Mouse (Mus musculus): ENCODE results near the gene Lcmt2. TPM values are rescaled to one million over a fixed set of nuclear protein-coding genes. Genes with fewer than 3 reads are reported as not detected.
A peak's percentile ranks its signal among the peaks of the same experiment; 100 is the strongest.

Gene Lcmt2
- polyA plus RNA-seq, 1 experiment from 2014 or later: 25.7 TPM

DNA sequence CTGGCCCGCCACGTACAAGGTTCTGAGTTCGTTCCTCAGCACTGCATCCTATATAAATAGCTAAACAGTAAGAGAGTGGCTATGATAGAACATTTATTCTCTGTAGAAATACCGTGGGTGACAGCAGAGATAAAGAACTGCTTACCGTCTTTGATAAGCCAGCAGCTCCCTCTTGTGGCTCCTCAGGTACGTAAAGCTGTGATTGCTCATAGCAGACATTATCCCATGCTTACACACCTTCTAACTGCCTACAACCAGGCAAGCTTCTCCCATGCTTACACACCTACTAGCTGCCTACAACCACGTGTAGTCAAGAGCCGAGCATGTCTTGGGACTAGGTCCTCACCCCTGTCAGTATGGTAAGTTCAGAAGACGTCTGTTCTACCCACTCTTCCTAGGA, 38.4 kb downstream of the Lcmt2 start:
- no peak overlapping the region for H3K4me3 ChIP-seq
- H3K9me3 ChIP-seq: no peaks in the 10 kb centered on the region
- no peaks in the 10 kb centered on the region for H3K4me1 ChIP-seq
- no peaks in the 10 kb centered on the region for H3K27me3 ChIP-seq
- no peak overlapping the region for H3K4me2 ChIP-seq (replicated peaks)
- no peak overlapping the region for H3K27ac ChIP-seq (replicated peaks)
- no peaks in the 10 kb centered on the region for H3K36me3 ChIP-seq
- no peak overlapping the region for H3K9ac ChIP-seq (replicated peaks)
- 0 out of 2 replicates have a peak, but pooled peaks have one; percentile 29 for ATAC-seq (replicated peaks)
- WGBS: 20% methylated on average over 9 of the region's 9 CpGs

DNA sequence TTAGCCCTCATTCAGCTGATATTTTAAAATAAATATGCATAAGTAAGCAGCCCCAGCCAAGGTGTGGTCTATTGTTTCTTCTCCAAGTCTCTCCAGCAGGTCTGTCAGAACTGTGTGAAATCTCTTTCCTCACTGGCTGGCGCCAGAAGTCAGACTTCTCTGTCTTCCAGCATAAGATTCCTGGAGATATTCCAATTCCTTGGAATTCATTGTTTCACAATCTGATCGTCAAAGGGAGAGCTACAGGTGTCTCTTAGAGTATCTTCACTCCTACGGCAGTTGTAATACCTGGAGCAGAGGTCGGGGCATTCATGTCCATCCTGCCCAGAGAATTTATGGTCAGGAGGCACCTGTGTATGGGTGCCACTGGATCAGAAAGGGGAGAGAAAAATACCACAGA, 50.7 kb downstream of the Lcmt2 start:
- no peak overlapping the region for H3K9ac ChIP-seq (replicated peaks)
- 76% methylated on average over 4 of the region's 4 CpGs for WGBS
- no peaks in the 10 kb centered on the region for H3K9me3 ChIP-seq
- no peak for ATAC-seq (replicated peaks)
- H3K27ac ChIP-seq (replicated peaks): no peak overlapping the region
- no peaks in the 10 kb centered on the region for H3K27me3 ChIP-seq
- H3K36me3 ChIP-seq: no peaks in the 10 kb centered on the region
- H3K4me1 ChIP-seq: no peaks in the 10 kb centered on the region
- no peak overlapping the region for H3K4me2 ChIP-seq (replicated peaks)
- H3K4me3 ChIP-seq: no peak overlapping the region

DNA sequence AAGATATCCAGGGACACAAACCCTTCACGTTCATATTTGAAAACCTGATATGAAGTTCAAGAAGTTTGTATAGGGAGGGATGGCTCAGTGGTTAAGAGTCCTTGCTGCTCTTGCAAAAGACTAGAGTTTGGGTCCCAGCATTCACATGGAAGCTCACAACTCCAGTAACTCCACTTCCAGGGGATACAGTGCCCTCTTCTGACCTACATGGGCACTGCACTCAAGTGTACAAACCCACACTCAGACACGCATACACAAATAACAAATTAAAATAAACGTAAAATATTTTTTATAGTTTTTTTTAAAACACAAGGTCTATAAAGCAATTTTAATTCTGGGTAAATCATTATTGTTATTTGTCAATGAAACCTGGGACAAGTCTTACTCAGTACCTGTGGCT, 51.9 kb downstream of the Lcmt2 start:
- no peaks in the 10 kb centered on the region for H3K4me1 ChIP-seq
- no peak for ATAC-seq (replicated peaks)

DNA sequence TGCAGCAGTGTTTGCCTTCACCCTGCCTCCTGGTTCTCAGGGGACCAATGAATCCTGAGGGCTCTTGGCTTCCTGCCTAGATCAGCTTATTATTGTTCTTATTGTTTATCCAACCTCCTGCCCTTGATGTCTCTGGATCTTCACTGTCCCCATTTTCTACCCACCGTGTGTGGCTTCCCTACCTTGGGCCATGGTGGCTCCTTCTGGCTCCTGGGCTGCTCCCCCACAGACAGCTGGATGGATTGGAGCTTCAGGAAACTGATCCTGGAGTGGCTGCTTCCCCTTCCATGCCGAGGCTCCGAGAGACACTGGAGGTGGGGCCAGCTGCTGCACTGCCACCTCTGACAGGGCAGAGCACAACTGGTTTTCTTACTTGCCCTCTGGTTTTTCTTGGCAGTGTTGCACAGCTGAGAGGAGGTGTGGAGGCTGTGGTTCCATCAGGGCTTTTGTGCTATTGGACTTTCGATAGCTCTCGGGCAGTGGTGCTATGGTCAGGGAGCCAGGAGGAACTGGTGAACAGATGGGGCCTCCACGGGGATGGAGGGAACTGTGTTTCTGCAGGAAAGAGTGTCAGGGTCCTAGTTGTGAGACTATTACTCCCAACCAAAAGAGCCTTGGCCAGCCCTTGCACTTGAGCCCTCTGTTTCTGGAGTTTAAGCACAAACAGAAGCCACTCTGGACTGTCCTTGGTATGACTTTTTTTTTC, 54.8 kb downstream of the Lcmt2 start, which contains the start of gene Tgm5:
Tgm5 (minus strand) TSS at position 362 of the 706 bp plus-strand sequence.
- H3K9me3 ChIP-seq: no peaks in the 10 kb centered on the region
- H3K4me1 ChIP-seq: no peaks in the 10 kb centered on the region
- H3K36me3 ChIP-seq: no peaks in the 10 kb centered on the region
- WGBS: 51% methylated on average over 6 of the region's 6 CpGs
- no peak for ATAC-seq (replicated peaks)
- no peak within 1 kb of the TSS for H3K27ac ChIP-seq (replicated peaks)
- H3K27me3 ChIP-seq: no peaks in the 10 kb centered on the region
- no peak within 1 kb of the TSS for H3K4me2 ChIP-seq (replicated peaks)
- H3K4me3 ChIP-seq: no peak within 1 kb of the TSS
- H3K9ac ChIP-seq (replicated peaks): no peak within 1 kb of the TSS

More for the DNA sequence above, 51.9 kb downstream of the Lcmt2 start:
- Histone ChIP-seq H3K27me3 (no peaks in the 10 kb centered on the region), H3K4me2 (replicated peaks) (no peak overlapping the region), H3K36me3 (no peaks in the 10 kb centered on the region), H3K27ac (replicated peaks) (no peak overlapping the region), H3K9ac (replicated peaks) (no peak overlapping the region), H3K4me3 (no peak overlapping the region), H3K9me3 (no peaks in the 10 kb centered on the region)
- WGBS: 93% methylated on average over 3 of the region's 3 CpGs

DNA sequence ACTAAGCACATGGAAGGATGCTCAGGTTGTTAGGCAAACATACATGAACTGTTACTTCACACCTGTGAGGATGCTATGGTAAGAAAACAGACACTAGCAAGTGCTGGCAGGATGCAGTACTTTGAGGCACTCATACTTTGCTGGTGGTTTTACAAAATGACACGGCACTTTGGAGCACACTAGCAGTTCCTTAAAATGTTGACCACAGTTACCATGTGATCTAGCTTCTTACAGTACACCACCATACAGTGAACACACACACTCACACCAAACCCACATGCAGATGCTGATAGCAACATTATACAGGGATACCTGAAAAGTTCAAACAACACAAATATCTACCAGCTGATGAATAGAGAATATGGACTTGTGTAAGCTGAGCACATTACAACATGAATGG, 57.8 kb downstream of the Lcmt2 start:
- no peak overlapping the region for H3K9ac ChIP-seq (replicated peaks)
- no peak overlapping the region for H3K27ac ChIP-seq (replicated peaks)
- ATAC-seq (replicated peaks): no peak
- WGBS: 93% methylated on average over 1 of the region's 1 CpGs
- H3K4me1 ChIP-seq: no peaks in the 10 kb centered on the region
- no peaks in the 10 kb centered on the region for H3K27me3 ChIP-seq
- H3K4me3 ChIP-seq: no peak overlapping the region
- H3K36me3 ChIP-seq: no peaks in the 10 kb centered on the region
- no peaks in the 10 kb centered on the region for H3K9me3 ChIP-seq
- no peak overlapping the region for H3K4me2 ChIP-seq (replicated peaks)

Other genes starting within 250 kb of the Lcmt2 start
- gene Ubr1, start 169.9 kb downstream of the Lcmt2 start, polyA plus RNA-seq (2015; fragmentation: Nextera tagmentation; extraction: Ambion mirVana): 34.6 and 35.3 TPM in 2 replicates
- 7.9 and 8.1 TPM in 2 replicates for gene Tmem62, start 163.6 kb downstream of the Lcmt2 start, polyA plus RNA-seq (2015; fragmentation: Nextera tagmentation; extraction: Ambion mirVana)
- 78.4 and 80.9 TPM in 2 replicates for gene Ccndbp1, start 132.2 kb downstream of the Lcmt2 start, polyA plus RNA-seq (2015; fragmentation: Nextera tagmentation; extraction: Ambion mirVana)
- gene Epb42, start 103.6 kb downstream of the Lcmt2 start, polyA plus RNA-seq (2015; fragmentation: Nextera tagmentation; extraction: Ambion mirVana): 0.25 and 0.69 TPM in 2 replicates
- gene Tgm5, start 54.8 kb downstream of the Lcmt2 start, polyA plus RNA-seq (2015; fragmentation: Nextera tagmentation; extraction: Ambion mirVana): not detected in 2 replicates
- not detected in 2 replicates for gene Tgm7, start 30.9 kb downstream of the Lcmt2 start, polyA plus RNA-seq (2015; fragmentation: Nextera tagmentation; extraction: Ambion mirVana)
- 29.7 and 36.9 TPM in 2 replicates for gene Adal, start 225 bp downstream of the Lcmt2 start, polyA plus RNA-seq (2015; fragmentation: Nextera tagmentation; extraction: Ambion mirVana)
- 63.3 and 70.2 TPM in 2 replicates for gene Tubgcp4, start 30.0 kb upstream of the Lcmt2 start, polyA plus RNA-seq (2015; fragmentation: Nextera tagmentation; extraction: Ambion mirVana)
- 10.4 and 10.7 TPM in 2 replicates for gene Zscan29, start 30.5 kb upstream of the Lcmt2 start, polyA plus RNA-seq (2015; fragmentation: Nextera tagmentation; extraction: Ambion mirVana)
- gene Trp53bp1, start 130.8 kb upstream of the Lcmt2 start, polyA plus RNA-seq (2015; fragmentation: Nextera tagmentation; extraction: Ambion mirVana): 186 and 197 TPM in 2 replicates
- gene Map1a, start 148.9 kb upstream of the Lcmt2 start, polyA plus RNA-seq (2015; fragmentation: Nextera tagmentation; extraction: Ambion mirVana): 9.4 and 13.9 TPM in 2 replicates
- gene Ppip5k1, start 214.7 kb upstream of the Lcmt2 start, polyA plus RNA-seq (2015; fragmentation: Nextera tagmentation; extraction: Ambion mirVana): 13.8 and 16.6 TPM in 2 replicates
- gene Ckmt1, start 217.1 kb upstream of the Lcmt2 start, polyA plus RNA-seq (2015; fragmentation: Nextera tagmentation; extraction: Ambion mirVana): 23.8 and 25.1 TPM in 2 replicates
- 0.03 TPM in 1 of 2 replicates, not detected in the other for gene Strc, start 246.5 kb upstream of the Lcmt2 start, polyA plus RNA-seq (2015; fragmentation: Nextera tagmentation; extraction: Ambion mirVana)

Measured in forebrain, embryonic 15.5 days (tissue).